Mouse (Mus musculus) G1E (cell line): ENCODE data around the gene Tlr3.

Experiments used
- CTCF ChIP-seq: IDR thresholded peaks from 2 replicates; pipeline ENCODE4 v1.5.1; 2012; ENCODE audit warnings: low read depth, low read length, inconsistent platforms, mixed read lengths
- GATA1 ChIP-seq: IDR thresholded peaks from 2 replicates; pipeline ENCODE4 v1.6.1; 2012; ENCODE audit warnings: borderline replicate concordance, low read length, inconsistent platforms, mixed read lengths
- POLR2AphosphoS5 ChIP-seq: IDR thresholded peaks from 2 replicates; pipeline ENCODE4 v1.6.1; 2012; ENCODE audit warnings: low read depth, low read length, inconsistent platforms; ENCODE audit not compliant: insufficient replicate concordance

DNA sequence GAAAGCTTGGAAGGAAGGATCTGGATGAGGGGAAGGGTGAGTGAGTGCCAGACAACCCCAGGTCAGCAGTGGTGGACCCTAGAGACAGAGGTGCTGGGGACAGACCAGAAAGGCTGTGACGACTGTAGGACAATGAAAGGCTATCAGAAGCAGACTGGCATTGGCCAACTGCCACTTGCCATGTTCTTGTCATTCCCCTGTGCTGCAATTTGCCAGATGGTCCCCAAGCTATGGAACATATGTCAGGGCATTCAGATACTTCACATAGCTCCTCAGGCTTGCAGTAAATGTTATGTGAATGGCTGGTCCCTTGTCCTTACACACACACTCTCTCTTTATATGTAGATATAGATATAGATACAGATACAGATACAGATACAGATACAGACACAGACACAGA lies 27.6 kb downstream of the Tlr3 start:
- no peak for TF ChIP-seq CTCF
- TF ChIP-seq GATA1, result no peak
- TF ChIP-seq POLR2AphosphoS5, result no peak
